Mouse (Mus musculus): Measurements from ENCODE around the gene Atxn7.

DNA sequence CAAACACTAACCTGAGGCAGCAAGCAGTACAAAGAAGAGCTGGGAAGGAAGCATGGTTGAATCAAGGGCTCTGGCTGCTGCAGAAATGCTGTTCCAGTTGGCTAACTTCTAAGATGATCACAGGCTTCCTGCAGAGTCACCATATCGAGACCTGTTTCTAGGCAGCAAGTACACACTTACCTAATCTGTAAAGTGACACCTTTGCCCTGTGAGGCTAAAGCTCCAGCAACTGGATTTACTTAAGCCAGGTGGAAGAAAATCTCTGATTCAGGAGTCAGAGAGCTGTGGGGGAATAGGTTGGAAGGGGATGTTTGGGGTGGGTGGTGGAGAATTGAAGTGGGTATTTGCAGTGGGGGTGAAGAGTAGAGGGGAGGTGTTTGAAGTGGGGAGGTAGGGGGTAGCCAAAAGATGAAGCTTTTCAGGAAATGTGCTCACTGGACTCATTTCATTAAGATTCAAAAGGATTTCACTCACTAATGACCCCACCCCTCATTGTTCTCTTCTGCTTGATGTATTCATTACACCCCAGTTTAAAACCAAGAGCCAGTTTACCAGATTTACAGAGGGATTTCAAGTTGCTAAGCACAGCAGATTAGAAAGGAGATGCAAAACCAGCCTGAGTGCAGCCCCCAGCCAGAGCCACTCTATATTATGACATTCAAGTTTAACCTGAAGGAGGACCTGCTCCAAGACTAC, 46.7 kb upstream of the Atxn7 start, which contains the start of gene Gm281:
- no peak for TF ChIP-seq POLR2A (IDR thresholded peaks at IDR 0.05; ENCODE audit: insufficient read depth, low read length)
- TF ChIP-seq CTCF (IDR thresholded peaks at IDR 0.05; ENCODE audit: low read depth, low read length): no peak
- TF ChIP-seq EP300 (IDR thresholded peaks at IDR 0.05; ENCODE audit: insufficient read depth, low read depth, low read length): no peak
